Mouse (Mus musculus): Measurements from ENCODE around the gene Prl3c1. TPM values are rescaled to one million over a fixed set of nuclear protein-coding genes. Genes with fewer than 3 reads are reported as not detected.
"Not testable (repeated sequence)": the region's sequence is repeated elsewhere in the genome, so short reads cannot be mapped to it uniquely, and the experiment has no call there.

The Prl3c1 gene
- polyA plus RNA-seq (2014; fragmentation: Nextera tagmentation; extraction: Ambion mirVana): not detected in 2 replicates

DNA sequence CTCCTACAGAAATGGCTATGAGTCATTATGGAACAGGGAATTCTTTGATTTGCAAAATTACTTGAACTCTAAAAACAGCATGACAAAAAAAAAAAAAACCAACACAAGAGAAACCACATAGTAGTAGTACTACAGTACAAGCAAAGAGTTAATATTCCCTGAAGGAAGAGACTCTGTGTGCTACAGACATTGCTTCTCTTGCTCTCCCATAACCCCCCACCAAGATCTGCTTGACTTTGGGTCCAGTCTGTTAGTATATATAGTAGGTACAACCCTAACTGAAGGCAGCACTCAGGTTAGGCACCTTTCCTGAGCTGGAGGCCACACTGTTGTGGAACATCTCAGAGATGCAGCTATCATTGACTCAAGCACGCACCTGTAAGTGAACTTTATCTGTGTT, at the start of gene Prl3c1:
Gene Prl3c1, plus strand, starts transcription at position 301 of the 400 bp plus-strand sequence.
- H3K4me2 ChIP-seq (replicated peaks; ENCODE audit: low read depth, low read length): no peak within 1 kb of the TSS
- ATAC-seq (ENCODE audit: low FRiP score) (no peak), DNase-seq (ENCODE audit: low spot score) (no peak)
- H3K4me3 ChIP-seq (ENCODE audit: low read depth, low read length): no peak within 1 kb of the TSS
- no peak within 1 kb of the TSS for H3K27ac ChIP-seq (ENCODE audit: low read depth, low read length)
- H3K27me3 ChIP-seq (ENCODE audit: control insufficient read depth, insufficient read depth, low read length): no peaks in the 10 kb centered on the region
- WGBS: 84% methylated on average over 1 of the region's 1 CpGs
- no peak within 1 kb of the TSS for H3K9ac ChIP-seq (ENCODE audit: low read depth, low read length)
- H3K36me3 ChIP-seq (ENCODE audit: control insufficient read depth, insufficient read depth, low read length): no peaks in the 10 kb centered on the region
- no peaks in the 10 kb centered on the region for H3K4me1 ChIP-seq (replicated peaks; ENCODE audit: control insufficient read depth, insufficient read depth, low read length)
- H3K9me3 ChIP-seq (ENCODE audit: control insufficient read depth, low read length): no peaks in the 10 kb centered on the region

GRCm38 (mm10) chr13:27148264-27148663, 48.2 kb upstream of the Prl3c1 start:
- ATAC-seq (ENCODE audit: low FRiP score) (no peak), DNase-seq (ENCODE audit: low spot score) (no peak)
- H3K9ac ChIP-seq (ENCODE audit: low read depth, low read length): no peak overlapping the region
- H3K4me3 ChIP-seq (ENCODE audit: low read depth, low read length): no peak overlapping the region
- H3K36me3 ChIP-seq (ENCODE audit: control insufficient read depth, insufficient read depth, low read length): no peaks in the 10 kb centered on the region
- no peak overlapping the region for H3K4me2 ChIP-seq (replicated peaks; ENCODE audit: low read depth, low read length)
- H3K27ac ChIP-seq (ENCODE audit: low read depth, low read length): no peak overlapping the region
- no peaks in the 10 kb centered on the region for H3K4me1 ChIP-seq (replicated peaks; ENCODE audit: control insufficient read depth, insufficient read depth, low read length)
- 62% methylated on average over 1 of the region's 1 CpGs for WGBS
- H3K9me3 ChIP-seq (ENCODE audit: control insufficient read depth, low read length): no peaks in the 10 kb centered on the region
- H3K27me3 ChIP-seq (ENCODE audit: control insufficient read depth, insufficient read depth, low read length): no peaks in the 10 kb centered on the region

DNA sequence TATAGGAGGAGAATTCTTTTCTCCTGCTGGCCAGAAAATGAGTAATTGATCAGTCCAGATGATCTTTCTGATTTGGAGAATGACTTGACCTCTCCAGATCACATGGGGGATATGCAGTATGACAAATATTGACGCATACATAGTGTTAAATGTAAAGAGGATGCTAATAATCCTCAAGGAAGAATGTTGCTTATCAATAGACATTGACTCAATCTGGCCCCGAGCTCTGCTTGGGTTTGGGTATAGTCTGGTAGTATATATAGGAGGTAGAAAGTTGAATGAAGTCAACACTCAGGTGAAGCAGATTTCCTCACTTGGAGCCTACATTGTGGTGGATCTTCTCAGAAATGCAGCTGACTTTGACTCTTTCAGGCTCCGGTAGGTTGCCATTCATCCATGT, 40.0 kb upstream of the Prl3c1 start, which contains the start of gene Prl3d3:
Gene Prl3d3, plus strand, starts transcription at position 301 of the 400 bp plus-strand sequence.
- ATAC-seq (ENCODE audit: low FRiP score); H3K36me3 ChIP-seq (ENCODE audit: control insufficient read depth, insufficient read depth, low read length): not testable (repeated sequence)

DNA sequence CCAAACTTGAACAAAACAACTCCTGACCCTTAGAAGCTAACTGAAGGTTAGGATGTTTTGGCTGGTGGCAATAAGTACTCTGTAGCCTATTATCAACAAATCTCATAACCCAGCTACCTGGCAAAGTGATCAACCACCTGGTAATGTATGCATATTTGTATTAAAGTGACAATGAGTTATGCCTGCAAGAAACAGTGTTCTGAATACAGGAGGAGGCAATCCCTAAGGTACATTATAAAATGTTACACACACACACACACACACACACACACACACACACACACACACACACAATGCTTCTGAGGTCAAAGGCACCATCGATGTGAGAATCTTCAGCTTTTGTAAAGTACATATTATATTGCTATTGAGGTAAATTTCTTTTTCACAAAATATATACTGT, 45.1 kb downstream of the Prl3c1 start, which contains the start of gene Prl3b1:
Gene Prl3b1, plus strand, starts transcription at position 301 of the 400 bp plus-strand sequence.
- Histone ChIP-seq H3K9me3 (ENCODE audit: control insufficient read depth, low read length) (no peaks in the 10 kb centered on the region), H3K4me3 (ENCODE audit: low read depth, low read length) (no peak within 1 kb of the TSS), H3K4me1 (replicated peaks; ENCODE audit: control insufficient read depth, insufficient read depth, low read length) (no peaks in the 10 kb centered on the region), H3K27me3 (ENCODE audit: control insufficient read depth, insufficient read depth, low read length) (no peaks in the 10 kb centered on the region), H3K36me3 (ENCODE audit: control insufficient read depth, insufficient read depth, low read length) (no peaks in the 10 kb centered on the region), H3K9ac (ENCODE audit: low read depth, low read length) (no peak within 1 kb of the TSS), H3K27ac (ENCODE audit: low read depth, low read length) (no peak within 1 kb of the TSS), H3K4me2 (replicated peaks; ENCODE audit: low read depth, low read length) (no peak within 1 kb of the TSS)
- no peak for ATAC-seq (ENCODE audit: low FRiP score)
- WGBS: 91% methylated on average over 1 of the region's 1 CpGs
- DNase-seq (ENCODE audit: low spot score): no peak

More for the DNA sequence above, 40.0 kb upstream of the Prl3c1 start, which contains the start of gene Prl3d3:
- not testable (repeated sequence) for H3K27me3 ChIP-seq (ENCODE audit: control insufficient read depth, insufficient read depth, low read length); DNase-seq (ENCODE audit: low spot score); H3K4me1 ChIP-seq (replicated peaks; ENCODE audit: control insufficient read depth, insufficient read depth, low read length); H3K9ac ChIP-seq (ENCODE audit: low read depth, low read length); H3K4me2 ChIP-seq (replicated peaks; ENCODE audit: low read depth, low read length); H3K4me3 ChIP-seq (ENCODE audit: low read depth, low read length); H3K9me3 ChIP-seq (ENCODE audit: control insufficient read depth, low read length); H3K27ac ChIP-seq (ENCODE audit: low read depth, low read length)
- 43% methylated on average over 1 of the region's 3 CpGs for WGBS

Other genes starting within 250 kb of the Prl3c1 start
- not detected in 2 replicates for gene Prl, start 139.1 kb upstream of the Prl3c1 start, polyA plus RNA-seq (2014; fragmentation: Nextera tagmentation; extraction: Ambion mirVana)
- gene Prl3d1, start 102.5 kb upstream of the Prl3c1 start, polyA plus RNA-seq (2014; fragmentation: Nextera tagmentation; extraction: Ambion mirVana): not detected in 2 replicates
- gene Prl3d2, start 75.0 kb upstream of the Prl3c1 start, polyA plus RNA-seq (2014; fragmentation: Nextera tagmentation; extraction: Ambion mirVana): not detected in 2 replicates
- gene Prl3d3, start 39.9 kb upstream of the Prl3c1 start, polyA plus RNA-seq (2014; fragmentation: Nextera tagmentation; extraction: Ambion mirVana): not detected in 2 replicates
- gene Prl3b1, start 45.2 kb downstream of the Prl3c1 start, polyA plus RNA-seq (2014; fragmentation: Nextera tagmentation; extraction: Ambion mirVana): 0.46 and 0.57 TPM in 2 replicates
- not detected in 2 replicates for gene Prl3a1, start 62.8 kb downstream of the Prl3c1 start, polyA plus RNA-seq (2014; fragmentation: Nextera tagmentation; extraction: Ambion mirVana)
- gene Prl6a1, start 116.0 kb downstream of the Prl3c1 start, polyA plus RNA-seq (2014; fragmentation: Nextera tagmentation; extraction: Ambion mirVana): not detected in 2 replicates
- not detected in 2 replicates for gene Prl8a2, start 149.0 kb downstream of the Prl3c1 start, polyA plus RNA-seq (2014; fragmentation: Nextera tagmentation; extraction: Ambion mirVana)
- gene Prl2b1, start 194.2 kb downstream of the Prl3c1 start, polyA plus RNA-seq (2014; fragmentation: Nextera tagmentation; extraction: Ambion mirVana): not detected in 2 replicates
- gene Prl8a6, start 242.0 kb downstream of the Prl3c1 start, polyA plus RNA-seq (2014; fragmentation: Nextera tagmentation; extraction: Ambion mirVana): not detected in 2 replicates